15 mouse cellular contexts compared by ENCODE assay signal in genomic region chr11:95833006-95833570, GRCm38 (mm10). TPM values are rescaled to one million over a fixed set of nuclear protein-coding genes. Genes with fewer than 3 reads are reported as not detected.
DNase-seq lines count a peak whose midpoint lies in the region; ATAC-seq and TF ChIP-seq lines count a peak whose summit lies in the region.
"Had no signal": no experiment of that assay in that cellular context is flagged by ENCODE, and none has a peak within 500 bp of the region (broad histone marks: within the 10 kb centered on the region; RNA-seq: fewer than 3 reads in every experiment).

No protein-coding gene starts in this region.

- DNase-seq in liver, embryonic 11.5 days (ENCODE audit: low spot score): no peak
- no peak for DNase-seq in G1E (ENCODE audit: low spot score)
- DNase-seq in thymus, postnatal 10 days (ENCODE audit: low spot score in 2 of 2): peak; percentile 66 to 77
- DNase-seq in right cerebral cortex, adult 2 months (ENCODE audit: low spot score in 2 of 2): no peak
- no peak for DNase-seq in kidney, postnatal 14 days
- DNase-seq: cerebellum, postnatal 25 days; forebrain, postnatal 0 days; kidney, adult 11 months; kidney, postnatal 36 days; lung, adult 18-20 months had no signal

- TF ChIP-seq CTCF in G1E (IDR thresholded peaks at IDR 0.05; ENCODE audit: low read depth, low read length): no peak

- peak overlapping the region; percentile 64 for H3K4me2 ChIP-seq in liver, embryonic 12.5 days
- no peak overlapping the region for H3K4me2 ChIP-seq in liver, embryonic 11.5 days
- peak overlapping the region; percentile 40 for H3K4me2 ChIP-seq in intestine, embryonic 15.5 days (replicated peaks)
- H3K4me2 ChIP-seq: neural tube, embryonic 13.5 days had no signal

- WGBS in liver, embryonic 12.5 days (ENCODE audit: insufficient replicate concordance): 45% methylated on average over 8 of the region's 8 CpGs
- 44% methylated on average over 8 of the region's 8 CpGs for WGBS in liver, embryonic 11.5 days
- WGBS in intestine, embryonic 15.5 days: 42% methylated on average over 8 of the region's 8 CpGs

- no peak overlapping the region for H3K4me3 ChIP-seq in liver, embryonic 12.5 days
- no peak overlapping the region for H3K4me3 ChIP-seq in liver, embryonic 11.5 days (ENCODE audit: low read depth, low read length)
- H3K4me3 ChIP-seq in G1E (ENCODE audit: low read depth, low read length): peak overlapping the region; percentile 72; the same call in 1 of the 2 replicates
- H3K4me3 ChIP-seq in intestine, embryonic 15.5 days (replicated peaks): no peak overlapping the region
- H3K4me3 ChIP-seq: neural tube, embryonic 13.5 days; stomach, embryonic 15.5 days had no signal

- H3K4me1 ChIP-seq in liver, embryonic 12.5 days: peaks cover 84% of the 10 kb centered on the region
- H3K4me1 ChIP-seq in liver, embryonic 11.5 days (replicated peaks; ENCODE audit: control insufficient read depth, insufficient read depth, low read length): peaks cover 44% of the 10 kb centered on the region
- H3K4me1 ChIP-seq in G1E (ENCODE audit: insufficient read depth, low read depth, low read length): peaks cover 98% of the 10 kb centered on the region
- H3K4me1 ChIP-seq in intestine, embryonic 15.5 days (replicated peaks): peaks cover 55% of the 10 kb centered on the region

- no peak overlapping the region for H3K27ac ChIP-seq in liver, embryonic 12.5 days
- H3K27ac ChIP-seq in liver, embryonic 11.5 days (ENCODE audit: low read depth, low read length): no peak overlapping the region
- no peak overlapping the region for H3K27ac ChIP-seq in intestine, embryonic 15.5 days
- H3K27ac ChIP-seq: neural tube, embryonic 13.5 days; stomach, embryonic 15.5 days had no signal

- no peaks in the 10 kb centered on the region for H3K9me3 ChIP-seq in liver, embryonic 12.5 days (replicated peaks)
- no peaks in the 10 kb centered on the region for H3K9me3 ChIP-seq in liver, embryonic 11.5 days (ENCODE audit: control insufficient read depth, low read length)
- peaks cover 13% of the 10 kb centered on the region for H3K9me3 ChIP-seq in G1E (replicated peaks)
- H3K9me3 ChIP-seq in intestine, embryonic 15.5 days: no peaks in the 10 kb centered on the region
- H3K9me3 ChIP-seq: neural tube, embryonic 13.5 days; stomach, embryonic 15.5 days had no signal

- ATAC-seq in liver, embryonic 12.5 days: no peak
- no peak for ATAC-seq in liver, embryonic 11.5 days (replicated peaks; ENCODE audit: low FRiP score)
- ATAC-seq in G1E (ENCODE audit: extremely low read depth, insufficient number of reproducible peaks, low FRiP score, poor library complexity, severe bottlenecking): no peak
- ATAC-seq in intestine, embryonic 15.5 days: no peak
- ATAC-seq: forebrain, postnatal 0 days had no signal

- no peak overlapping the region for H3K9ac ChIP-seq in liver, embryonic 12.5 days
- H3K9ac ChIP-seq in liver, embryonic 11.5 days (ENCODE audit: low read depth, low read length): no peak overlapping the region
- no peak overlapping the region for H3K9ac ChIP-seq in intestine, embryonic 15.5 days
- H3K9ac ChIP-seq: forebrain, postnatal 0 days; neural tube, embryonic 13.5 days; stomach, embryonic 15.5 days had no signal

- peaks cover 12% of the 10 kb centered on the region for H3K36me3 ChIP-seq in liver, embryonic 12.5 days
- no peaks in the 10 kb centered on the region for H3K36me3 ChIP-seq in liver, embryonic 11.5 days (ENCODE audit: control insufficient read depth, insufficient read depth, low read length)
- H3K36me3 ChIP-seq in G1E (replicated peaks): peaks cover 79% of the 10 kb centered on the region
- 0 out of 2 replicates have a peak, but pooled peaks cover 3% of the 10 kb centered on the region for H3K36me3 ChIP-seq in intestine, embryonic 15.5 days
- H3K36me3 ChIP-seq: neural tube, embryonic 13.5 days; stomach, embryonic 15.5 days had no signal

- peaks cover 85% of the 10 kb centered on the region for H3K27me3 ChIP-seq in liver, embryonic 12.5 days (replicated peaks)
- peaks cover 64% of the 10 kb centered on the region for H3K27me3 ChIP-seq in liver, embryonic 11.5 days (replicated peaks; ENCODE audit: control insufficient read depth, insufficient read depth, low read length)
- no peaks in the 10 kb centered on the region; the same call in 1 of the 2 replicates for H3K27me3 ChIP-seq in G1E (ENCODE audit: insufficient read depth, low read length)
- peaks cover 65% of the 10 kb centered on the region for H3K27me3 ChIP-seq in intestine, embryonic 15.5 days (replicated peaks)

RNA-seq across cellular contexts. Expression of gene Gngt2, which starts 3.9 kb away (rescaled TPM):
- 15.8 and 16.7 TPM in 2 replicates for polyA plus RNA-seq in liver, embryonic 12.5 days (2016; fragmentation: Nextera tagmentation; extraction: Ambion mirVana)
- 19.5 and 22.3 TPM in 2 replicates for polyA plus RNA-seq in liver, embryonic 11.5 days (2014; fragmentation: Nextera tagmentation; extraction: Ambion mirVana)
- total RNA-seq in G1E (2014; fragmentation: Nextera tagmentation): 40.9 and 50.3 TPM in 2 replicates
- 31.0 and 33.6 TPM in 2 replicates for total RNA-seq in G1E (2017)
- polyA plus RNA-seq in G1E (2012): 11.8 and 15.0 TPM in 2 replicates
- 20.3 and 21.7 TPM in 2 replicates for polyA plus RNA-seq in intestine, embryonic 15.5 days (2015; fragmentation: Nextera tagmentation; extraction: Ambion mirVana)

RNA-seq across cellular contexts. Expression of gene Phospho1, which starts 8.8 kb away (rescaled TPM):
- polyA plus RNA-seq in liver, embryonic 12.5 days (2016; fragmentation: Nextera tagmentation; extraction: Ambion mirVana): 2.7 and 3.4 TPM in 2 replicates
- polyA plus RNA-seq in liver, embryonic 11.5 days (2014; fragmentation: Nextera tagmentation; extraction: Ambion mirVana): 0.48 and 0.74 TPM in 2 replicates
- total RNA-seq in G1E (2014; fragmentation: Nextera tagmentation) (34.5 and 43.0 TPM in 2 replicates), G1E (2017) (7.0 and 7.4 TPM in 2 replicates)
- 236 and 275 TPM in 2 replicates for polyA plus RNA-seq in G1E (2012)
- polyA plus RNA-seq in intestine, embryonic 15.5 days (2015; fragmentation: Nextera tagmentation; extraction: Ambion mirVana): 0.55 and 0.56 TPM in 2 replicates
- polyA plus RNA-seq: CD4-positive, CD25-positive, alpha-beta regulatory T cell, adult 4 months; forebrain, postnatal 0 days; neural tube, embryonic 13.5 days had no signal

RNA-seq across cellular contexts. Expression of gene Abi3, which starts 9.2 kb away (rescaled TPM):
- 7.3 and 7.6 TPM in 2 replicates for polyA plus RNA-seq in liver, embryonic 12.5 days (2016; fragmentation: Nextera tagmentation; extraction: Ambion mirVana)
- 6.4 and 7.9 TPM in 2 replicates for polyA plus RNA-seq in liver, embryonic 11.5 days (2014; fragmentation: Nextera tagmentation; extraction: Ambion mirVana)
- 22.7 and 29.2 TPM in 2 replicates for total RNA-seq in G1E (2014; fragmentation: Nextera tagmentation)
- total RNA-seq in G1E (2017): 12.7 and 14.1 TPM in 2 replicates
- polyA plus RNA-seq in G1E (2012): 56.9 and 79.3 TPM in 2 replicates
- 9.5 and 10.0 TPM in 2 replicates for polyA plus RNA-seq in intestine, embryonic 15.5 days (2015; fragmentation: Nextera tagmentation; extraction: Ambion mirVana)

Comparison
In these comparisons a context has a peak if more than half of its experiments do, and no peak if none do; other contexts are left out.
1. DNase-seq: peak in thymus, postnatal 10 days (2 of 2); none in liver, embryonic 11.5 days (single experiment), G1E (single experiment), right cerebral cortex, adult 2 months (0 of 2) and kidney, postnatal 14 days (single experiment).
2. RNA of gene Phospho1, which starts 8.8 kb away (polyA plus RNA-seq): 236 to 275 TPM in G1E; 2.7 to 3.4 TPM in liver, embryonic 12.5 days, 0.48 to 0.74 TPM in liver, embryonic 11.5 days and 0.55 to 0.56 TPM in intestine, embryonic 15.5 days; every median in the first group is over 10 times any median in the second.